Mouse (Mus musculus): Measurements from ENCODE around the gene Kifc3.

The Kifc3 gene

DNA sequence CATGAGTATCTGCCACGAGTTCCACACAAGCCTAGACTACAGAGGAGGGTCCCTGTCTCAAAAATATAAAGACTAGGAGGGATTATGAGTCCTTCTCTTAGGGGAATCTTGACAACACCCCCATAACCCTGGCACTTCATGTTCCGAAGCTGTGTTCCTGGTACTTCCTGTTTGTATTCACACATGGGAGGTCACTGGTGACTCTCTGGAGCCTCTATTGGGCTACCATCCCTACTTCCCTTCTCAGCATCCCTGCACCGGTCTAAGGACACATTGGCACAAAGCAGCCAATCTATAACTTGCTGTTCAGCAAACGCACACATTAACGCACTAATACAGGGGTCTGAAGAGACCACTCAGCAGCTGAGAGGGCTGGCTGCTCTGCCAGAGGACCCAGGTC lies 70.6 kb downstream of the Kifc3 start:
- DNase-seq, result no peak

DNA sequence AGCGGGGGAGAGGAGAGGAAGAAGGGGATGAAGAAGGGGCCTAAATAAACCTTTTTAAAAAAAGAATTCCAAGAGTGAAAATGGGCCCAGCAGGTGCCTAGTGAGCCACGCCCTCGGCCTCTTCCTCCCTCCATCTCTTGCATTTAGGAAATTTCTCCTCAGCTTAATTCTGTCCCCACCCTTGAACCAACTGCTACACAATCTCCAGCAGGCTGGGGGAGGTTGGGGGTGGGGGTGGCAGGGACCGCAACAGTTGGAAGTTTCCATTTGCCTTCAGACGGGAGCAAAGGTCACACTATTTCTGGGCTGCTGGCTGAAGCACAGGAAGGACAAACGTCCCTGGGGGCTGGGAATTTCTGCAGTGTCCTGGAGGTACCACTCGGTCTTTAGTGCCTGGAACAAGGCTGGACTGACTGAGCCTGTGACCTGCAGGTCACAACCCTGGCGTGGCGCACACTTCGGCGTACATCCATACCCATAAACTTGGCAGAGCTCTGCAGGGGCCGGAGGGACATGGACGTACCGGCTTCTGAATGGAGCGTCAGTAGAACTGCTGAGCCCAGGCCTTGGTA lies 71.6 kb downstream of the Kifc3 start:
- DNase-seq, result peak; percentile 83

DNA sequence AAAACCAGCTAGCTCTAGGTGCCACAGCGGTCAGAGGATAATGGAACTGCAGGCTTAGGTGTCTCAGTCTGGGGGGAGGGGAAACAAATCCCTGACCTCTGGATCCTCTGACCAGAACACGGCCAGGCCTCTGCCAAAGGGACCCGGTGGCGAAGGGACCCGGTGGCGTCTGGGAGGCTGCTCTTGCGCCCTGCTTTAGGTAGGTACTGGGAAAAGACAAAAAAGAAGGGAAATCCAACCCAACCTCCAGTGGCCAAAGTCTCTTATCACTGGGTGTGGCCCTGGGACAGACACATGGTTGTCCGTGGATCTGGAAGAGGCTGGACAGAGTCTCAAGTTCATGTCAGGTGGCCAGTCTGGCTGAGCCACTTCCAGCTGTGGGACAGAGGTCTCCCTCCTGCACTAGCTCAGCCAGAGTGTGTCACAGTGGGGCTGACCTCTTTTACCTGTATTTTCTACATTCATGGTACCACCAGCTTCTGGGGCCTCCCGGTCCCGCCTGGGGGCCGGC lies 73.8 kb downstream of the Kifc3 start:
- DNase-seq, result no peak

DNA sequence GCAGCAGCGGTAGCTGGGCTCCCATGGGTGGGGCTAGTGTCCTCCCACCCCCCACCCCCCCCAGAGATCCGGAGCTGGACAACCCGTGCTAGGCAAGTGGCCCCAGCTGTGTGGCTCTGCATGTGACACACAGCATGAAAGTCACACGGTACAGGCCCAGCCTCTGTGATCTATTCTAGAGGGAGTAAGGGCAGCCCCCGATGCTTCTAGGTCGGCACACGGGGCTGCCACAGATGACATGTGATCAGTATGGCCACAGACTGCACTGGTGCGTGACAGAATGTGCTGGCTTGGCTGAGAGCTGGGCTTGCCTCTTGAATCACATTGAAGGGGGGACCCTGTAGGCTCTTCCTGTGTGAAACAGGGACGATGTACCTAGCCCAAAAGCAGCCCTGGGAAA lies 75.0 kb downstream of the Kifc3 start:
- DNase-seq, result peak; percentile 49

DNA sequence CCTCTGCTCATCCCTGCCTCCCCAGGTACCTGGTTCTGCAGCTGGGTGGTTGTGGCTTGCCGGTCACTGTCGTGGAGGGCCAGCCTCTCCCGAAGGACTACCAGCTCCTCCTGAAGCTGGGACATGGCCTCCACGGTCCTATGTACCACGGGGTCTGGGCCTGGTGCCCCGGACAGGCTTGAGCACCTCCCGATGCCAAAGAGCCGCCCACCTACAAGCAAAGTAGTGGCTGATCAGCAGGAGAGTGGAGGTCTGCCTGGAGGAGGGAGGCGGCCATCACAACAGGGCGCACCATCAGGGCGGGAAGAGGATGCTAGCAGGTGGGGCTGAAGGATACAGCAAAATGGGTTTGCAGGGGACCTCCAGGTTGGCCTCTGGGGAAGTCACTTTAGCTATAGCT lies 76.1 kb downstream of the Kifc3 start:
- no peak for DNase-seq

DNA sequence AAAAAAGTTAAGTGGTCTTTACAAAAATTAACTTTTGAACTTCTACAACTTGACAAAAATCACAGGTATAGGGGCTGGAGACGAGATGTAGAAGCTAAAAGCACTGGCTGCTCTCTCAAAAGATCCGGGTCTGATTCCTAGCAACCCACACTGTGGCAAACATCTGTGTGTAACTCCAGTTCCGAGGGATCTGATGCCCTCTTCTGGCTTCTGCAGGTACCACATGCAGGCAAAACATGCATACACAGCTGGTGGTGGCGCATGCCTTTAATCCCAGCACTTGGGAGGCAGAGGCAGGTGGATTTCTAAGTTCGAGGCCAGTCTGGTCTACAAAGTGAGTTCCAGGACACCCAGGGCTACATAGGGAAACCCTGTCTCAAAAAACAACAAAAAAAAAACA lies 79.2 kb downstream of the Kifc3 start:
- no peak for DNase-seq

DNA sequence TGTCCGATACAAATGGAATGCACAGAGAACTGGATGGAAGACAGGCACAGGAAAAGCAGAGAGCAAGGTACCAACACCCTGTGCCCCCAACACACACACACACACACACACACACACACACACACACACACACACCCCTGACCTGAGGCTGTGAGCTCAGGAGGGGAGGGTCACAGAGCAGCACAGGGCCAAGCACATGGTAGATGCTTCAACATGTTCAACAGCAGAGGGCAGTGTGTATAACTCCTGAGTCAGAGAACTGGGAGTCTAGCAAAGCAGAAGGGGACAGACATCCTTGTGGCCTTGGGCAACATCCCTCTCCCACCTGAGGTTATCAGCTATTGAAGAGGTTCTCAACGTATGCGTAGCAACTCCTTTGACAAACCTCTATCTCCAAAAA lies 88.9 kb downstream of the Kifc3 start:
- no peak for DNase-seq

DNA sequence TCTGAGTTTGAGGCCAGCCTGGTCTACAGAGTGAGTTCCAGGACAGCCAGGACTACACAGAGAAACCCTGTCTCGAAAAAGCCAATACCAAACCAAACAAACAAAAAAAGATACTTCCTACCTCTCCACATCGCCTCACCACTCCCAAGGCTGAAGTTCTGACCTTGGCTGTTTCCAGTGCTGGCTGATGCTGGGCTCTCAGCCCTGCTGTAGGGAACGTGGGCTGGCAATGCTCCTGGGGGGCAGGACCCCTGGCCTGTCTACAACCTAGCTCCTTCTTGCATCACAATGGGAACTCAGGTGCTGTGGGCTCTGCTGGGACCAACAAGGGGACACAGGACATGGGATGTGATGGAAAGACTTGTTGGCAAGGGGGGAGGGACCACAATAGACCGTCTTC lies 89.5 kb downstream of the Kifc3 start:
- DNase-seq, result no peak

DNA sequence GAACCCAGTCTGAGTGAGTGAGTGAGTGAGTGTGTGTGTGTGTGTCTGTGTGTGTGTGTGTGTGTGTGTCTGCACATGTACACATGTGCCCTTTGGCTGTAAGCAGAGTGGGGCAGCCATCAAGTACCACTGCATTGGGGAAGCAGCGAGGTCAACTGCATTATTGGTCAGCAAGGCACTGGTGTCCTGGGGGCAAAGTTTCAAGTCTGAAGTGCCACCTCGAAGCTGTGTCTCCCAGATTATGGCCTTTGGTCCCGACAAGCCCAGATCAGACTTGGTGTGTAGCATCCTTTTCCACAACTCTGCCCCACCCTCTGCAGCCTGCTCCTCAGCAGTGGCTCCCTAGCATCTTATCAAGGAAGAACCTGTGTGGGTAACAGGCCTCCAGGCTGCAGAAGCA lies 90.0 kb downstream of the Kifc3 start:
- no peak for DNase-seq

DNA sequence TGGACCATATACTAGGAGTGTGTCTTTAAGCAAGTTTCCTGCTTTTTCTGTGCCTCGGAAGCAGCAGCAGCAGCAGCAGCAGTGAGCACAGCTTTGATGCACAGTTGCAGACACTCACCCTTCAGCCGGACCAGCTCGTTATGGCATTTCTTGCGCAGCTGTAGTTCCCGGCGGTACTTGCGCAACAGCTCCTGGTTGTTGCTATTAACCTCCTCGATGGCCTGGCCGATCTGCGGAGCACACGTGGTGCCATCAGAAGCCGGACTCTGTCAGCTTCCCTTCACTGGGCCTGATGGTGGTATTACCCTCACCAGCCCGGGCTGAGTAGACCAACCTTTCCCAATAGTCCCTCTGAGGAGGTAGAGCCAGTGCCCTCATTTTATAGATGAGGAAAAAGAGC lies 95.3 kb downstream of the Kifc3 start:
- DNase-seq, result no peak

DNA sequence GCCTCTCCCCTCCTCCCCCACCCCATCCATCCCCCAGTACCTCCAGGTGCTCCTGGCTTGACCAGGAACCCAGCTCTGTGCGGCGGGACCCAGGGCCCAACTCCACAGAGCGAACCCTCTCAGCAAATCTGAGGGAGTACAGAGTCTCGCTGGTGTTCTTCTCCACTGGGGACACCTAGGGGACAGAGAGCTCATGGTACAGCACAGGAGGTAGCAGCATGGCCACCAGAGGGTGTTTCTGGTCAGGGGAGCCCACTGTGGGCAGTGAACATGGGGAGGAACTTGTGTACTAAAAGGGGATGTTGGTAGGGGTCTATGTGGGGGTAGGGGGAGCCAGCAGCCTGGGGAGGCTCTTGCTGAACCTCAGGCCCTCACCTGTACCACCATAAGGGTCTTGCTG lies 100.6 kb downstream of the Kifc3 start:
- DNase-seq, result no peak

DNA sequence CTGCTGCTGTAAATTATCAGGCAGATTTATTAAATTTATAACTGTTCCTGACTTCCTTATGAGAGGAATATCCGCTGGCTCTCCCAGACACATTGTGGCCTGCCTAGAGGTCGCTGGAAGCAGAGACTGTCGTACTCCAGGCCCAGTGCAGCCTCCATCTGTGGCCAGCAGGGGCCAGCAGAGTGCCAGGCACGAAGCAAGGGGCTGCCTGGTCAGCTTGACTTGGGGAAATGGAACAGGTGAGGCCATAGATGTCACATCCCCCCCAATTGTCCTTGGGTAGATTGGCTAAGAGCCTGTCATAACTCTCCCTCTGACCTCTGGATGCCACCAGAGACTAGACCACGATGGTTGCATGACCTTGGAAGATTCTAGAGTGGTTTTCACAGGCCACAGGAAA lies 103.6 kb downstream of the Kifc3 start:
- DNase-seq, result peak; percentile 65

DNA sequence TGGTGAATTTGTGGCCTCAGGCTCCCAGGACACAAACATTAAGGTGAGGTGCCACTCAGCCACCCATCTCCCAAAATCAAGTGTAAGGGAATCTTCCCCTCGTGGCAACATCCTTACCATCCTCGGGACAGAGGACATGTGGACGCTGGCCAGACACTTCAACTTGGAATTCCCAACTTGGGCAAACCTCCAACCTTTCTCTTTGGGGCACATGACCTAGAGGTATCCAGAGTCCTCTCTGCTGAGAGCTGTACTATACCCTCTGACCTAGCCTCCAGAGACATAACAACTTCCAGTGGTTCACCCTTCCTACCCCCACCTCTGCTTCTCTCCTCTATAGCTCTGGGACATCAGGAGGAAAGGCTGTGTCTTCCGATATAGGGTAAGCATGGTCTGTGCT lies 109.0 kb downstream of the Kifc3 start:
- peak; percentile 86 for DNase-seq

DNA sequence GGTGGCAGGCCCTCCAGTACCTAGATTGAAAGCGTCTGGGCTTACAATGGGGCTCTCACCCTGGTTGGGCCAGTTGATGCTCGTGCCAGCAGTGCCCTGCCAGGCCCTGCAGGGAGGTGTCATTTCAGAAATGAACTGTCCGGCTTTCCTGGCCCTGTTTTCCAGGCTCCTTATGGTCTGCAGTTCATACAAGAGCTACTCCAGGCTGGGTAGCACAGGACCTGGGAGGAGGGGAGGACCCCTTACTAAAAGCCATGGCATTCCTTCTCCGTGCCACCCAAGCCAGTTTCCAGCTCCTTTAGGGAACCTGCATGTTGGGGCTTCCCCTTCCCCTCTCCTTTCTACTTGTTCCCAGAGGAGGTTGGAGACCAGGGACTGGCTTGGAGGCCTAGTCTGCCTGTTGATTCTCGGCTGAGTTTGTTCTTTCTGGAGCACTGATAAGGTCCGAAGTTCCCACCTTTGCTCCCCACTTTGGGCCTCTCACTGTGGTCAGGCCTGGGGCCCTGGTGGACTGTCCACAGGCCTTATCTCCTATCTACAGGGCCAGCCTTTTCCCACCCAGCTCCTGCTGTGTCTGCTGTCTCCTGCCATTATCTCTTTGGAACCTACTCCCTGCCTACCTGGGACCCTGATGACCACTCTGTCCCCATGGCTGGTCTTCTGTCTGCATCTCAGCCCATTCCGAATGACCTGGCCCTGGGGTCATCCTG lies 117.0 kb downstream of the Kifc3 start:
- DNase-seq, result no peak

DNA sequence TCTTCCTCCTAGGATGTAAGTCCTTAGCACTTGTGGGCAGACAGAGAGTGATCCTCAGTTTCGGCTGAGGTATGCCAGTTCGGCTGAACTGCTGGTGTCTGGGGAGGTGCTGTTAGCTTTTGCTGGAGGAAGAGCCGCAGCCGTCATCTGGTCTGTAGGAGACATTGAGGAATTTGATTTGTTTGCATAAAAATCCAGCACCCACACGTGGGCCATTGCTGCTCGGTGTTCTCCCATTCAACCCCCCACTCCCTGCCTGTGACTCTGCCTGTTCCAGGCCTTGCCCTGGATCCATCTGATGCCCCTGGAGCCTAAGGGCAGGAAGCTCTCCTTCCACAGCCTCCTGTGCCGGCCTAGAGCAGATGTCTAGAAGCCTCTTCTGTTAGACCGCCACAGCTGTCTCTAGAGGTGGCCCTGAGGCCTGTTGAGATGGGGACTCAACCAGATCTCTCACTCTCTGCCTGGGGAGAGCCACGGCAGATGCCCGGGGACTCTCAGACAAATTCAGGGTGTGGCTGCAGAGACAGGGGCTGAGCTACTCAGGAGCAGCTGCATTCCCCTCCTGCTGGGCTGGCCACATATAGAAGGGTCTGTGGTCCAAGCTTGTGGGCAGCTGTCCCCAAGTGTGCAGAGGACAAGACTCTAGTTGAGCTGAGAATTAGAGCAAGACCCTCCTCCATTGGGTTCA lies 117.7 kb downstream of the Kifc3 start:
- DNase-seq, result no peak

DNA sequence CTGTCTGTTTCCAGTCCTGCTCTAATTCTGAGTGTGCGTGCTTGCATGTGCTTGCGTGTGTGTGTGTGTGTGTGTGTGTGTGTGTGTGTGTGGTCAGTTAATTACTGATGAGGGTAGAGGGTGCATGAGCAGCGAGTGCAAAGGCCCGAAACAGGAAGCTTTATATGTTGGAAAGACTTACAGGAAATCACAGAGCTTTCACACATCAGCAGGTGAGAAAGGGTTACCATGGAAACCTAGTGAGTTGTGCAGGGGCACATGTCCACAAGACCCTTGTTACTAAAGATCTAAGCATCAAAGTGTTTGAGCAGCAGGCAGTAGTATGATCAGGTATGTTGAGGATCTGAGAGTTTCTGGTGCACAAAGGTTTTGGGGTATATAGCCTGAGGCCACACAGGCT lies 118.4 kb downstream of the Kifc3 start:
- DNase-seq, result no peak

DNA sequence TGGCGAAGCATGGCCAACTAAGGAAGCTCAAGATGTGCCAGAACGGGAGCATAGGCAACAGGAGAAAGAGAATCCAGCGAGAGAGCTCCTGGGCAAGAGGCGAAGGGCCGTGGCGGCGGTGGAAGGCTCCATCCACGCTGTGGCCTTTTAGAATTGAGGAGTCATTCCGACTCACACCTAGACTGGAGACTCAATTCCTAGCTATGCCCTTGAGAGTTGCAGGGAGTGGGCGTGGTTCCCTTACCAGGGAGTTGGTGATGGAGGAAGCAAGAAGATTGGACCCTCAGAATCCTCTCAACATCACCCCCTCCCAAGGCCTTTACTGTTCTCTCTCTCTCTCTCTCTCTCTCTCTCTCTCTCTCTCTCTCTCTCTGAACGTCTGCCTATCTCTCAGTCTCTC lies 121.0 kb downstream of the Kifc3 start:
- no peak for DNase-seq

DNA sequence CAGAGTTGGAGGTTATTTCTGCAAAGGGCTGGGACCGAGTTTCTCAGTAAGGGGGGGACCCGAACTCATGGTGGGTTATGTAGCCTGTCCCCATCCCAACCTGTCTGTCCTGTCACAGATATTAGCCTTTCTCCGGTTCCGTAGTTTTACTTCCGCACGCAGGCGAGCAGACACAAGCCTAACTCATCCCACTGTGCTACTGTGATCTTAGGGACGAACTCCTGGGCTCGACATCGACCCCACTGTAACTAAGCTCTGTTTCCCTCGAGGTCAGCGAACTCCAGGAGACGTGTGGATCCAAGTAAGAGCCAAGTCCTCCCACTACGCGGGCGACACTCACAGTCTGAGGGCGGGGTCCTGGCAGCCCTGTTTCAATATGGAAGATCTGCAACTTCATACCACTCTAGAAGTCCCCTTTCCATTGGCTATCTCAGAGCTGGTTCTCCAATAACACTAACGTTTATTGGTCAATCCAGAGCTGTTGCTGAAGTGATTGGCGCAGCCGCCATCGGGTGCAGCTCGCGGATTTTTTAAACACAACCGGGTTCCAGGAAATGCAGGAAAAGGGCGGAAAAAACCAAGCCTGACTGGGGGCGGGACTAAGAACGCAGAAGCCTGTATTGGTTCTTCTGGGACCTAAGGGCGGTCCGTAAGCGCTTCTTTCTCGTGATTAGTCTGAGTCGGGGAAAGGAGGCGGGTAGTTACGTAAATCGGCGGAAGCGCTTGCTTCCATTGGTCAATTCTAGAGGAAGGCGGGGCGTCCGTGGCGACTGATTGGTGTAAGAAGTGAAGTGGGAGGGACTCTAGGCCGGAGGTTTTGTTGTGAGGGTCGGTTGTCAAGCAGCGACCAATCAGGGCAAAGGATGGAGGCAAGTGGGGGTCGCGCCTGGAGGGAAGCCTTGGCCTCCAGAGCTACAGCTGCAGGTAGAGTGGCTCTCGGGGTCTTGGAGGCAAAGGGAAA lies 122.0 kb downstream of the Kifc3 start, which contains the start of gene Katnb1:
TSS of gene Katnb1 (plus strand) at position 806 of the 961 bp plus-strand sequence.
- DNase-seq, result peak; percentile 100

DNA sequence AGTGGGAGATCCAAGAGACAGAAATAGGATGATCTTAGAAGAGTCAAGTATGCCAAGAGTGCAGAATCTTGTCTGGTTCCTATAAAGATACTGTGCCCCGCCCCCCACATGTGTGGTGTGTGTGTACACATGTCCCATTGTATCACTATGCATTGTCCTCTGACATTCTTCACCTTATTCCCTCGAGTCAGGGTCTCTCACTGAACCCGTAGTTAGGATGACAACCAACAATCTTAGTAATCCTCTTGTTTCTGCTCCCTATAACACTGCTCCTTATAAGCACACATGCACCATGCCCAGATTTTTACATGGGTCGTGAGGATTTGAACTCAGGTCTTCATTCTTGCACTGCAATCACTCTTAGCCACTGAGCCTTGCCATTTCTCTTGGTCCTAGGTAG lies 123.3 kb downstream of the Kifc3 start:
- DNase-seq, result no peak

DNA sequence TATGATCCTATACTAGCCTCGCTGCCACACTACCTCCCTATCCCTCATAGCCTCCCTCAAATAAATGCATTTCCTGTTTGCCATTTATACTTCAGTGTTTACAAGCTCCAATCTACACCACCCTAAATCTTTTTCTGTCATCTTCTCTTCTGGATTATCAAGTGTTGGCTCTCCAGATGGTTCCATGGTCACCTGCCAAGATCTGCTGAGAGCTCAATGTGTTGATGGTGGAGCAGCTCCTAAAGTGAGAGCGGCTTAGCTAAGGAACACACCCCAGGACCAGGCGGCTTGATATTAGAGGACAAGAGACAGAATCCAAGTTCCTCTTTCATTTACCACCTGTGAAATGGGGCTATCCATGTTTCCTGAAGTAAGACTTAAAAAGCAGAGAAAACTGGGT lies 124.6 kb downstream of the Kifc3 start:
- no peak for DNase-seq

DNA sequence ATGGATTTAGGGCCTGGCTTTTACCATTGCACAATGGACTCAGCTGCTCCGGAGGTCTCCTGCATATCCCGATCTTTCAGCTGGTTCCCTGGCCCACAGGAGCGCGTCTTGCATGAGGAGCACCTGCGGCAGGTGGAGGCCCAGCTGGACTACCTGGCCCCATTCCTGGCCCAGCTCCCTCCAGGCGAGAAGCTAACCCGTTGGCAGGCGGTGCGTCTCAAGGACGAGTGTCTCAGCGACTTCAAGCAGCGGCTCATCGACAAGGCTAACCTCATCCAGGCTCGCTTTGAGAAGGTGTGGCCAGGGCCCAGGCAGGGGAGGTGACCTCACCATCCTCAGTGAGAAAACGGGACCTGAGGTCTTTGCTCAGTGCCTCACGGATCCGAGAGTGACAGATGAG lies 126.5 kb downstream of the Kifc3 start:
- DNase-seq, result no peak

DNA sequence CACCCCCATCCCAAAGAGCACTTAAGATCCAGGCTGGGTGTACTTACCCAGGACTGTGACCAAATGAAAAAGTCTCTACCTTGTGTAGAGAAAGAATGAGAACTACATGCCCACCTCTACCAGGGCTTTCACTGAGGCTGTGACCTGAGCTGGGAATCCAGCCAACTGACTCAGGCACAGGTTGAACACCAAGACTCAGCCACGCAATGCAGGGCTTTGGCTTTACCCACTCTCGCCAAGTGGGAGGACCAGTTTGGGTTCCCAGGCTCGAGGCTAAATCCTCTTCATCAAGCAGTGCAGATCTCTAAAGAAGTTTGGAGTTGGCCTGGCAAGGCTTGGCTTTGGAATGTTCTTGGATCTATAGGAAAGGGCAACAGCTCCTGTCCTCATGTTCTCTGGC lies 127.1 kb downstream of the Kifc3 start:
- no peak for DNase-seq

DNA sequence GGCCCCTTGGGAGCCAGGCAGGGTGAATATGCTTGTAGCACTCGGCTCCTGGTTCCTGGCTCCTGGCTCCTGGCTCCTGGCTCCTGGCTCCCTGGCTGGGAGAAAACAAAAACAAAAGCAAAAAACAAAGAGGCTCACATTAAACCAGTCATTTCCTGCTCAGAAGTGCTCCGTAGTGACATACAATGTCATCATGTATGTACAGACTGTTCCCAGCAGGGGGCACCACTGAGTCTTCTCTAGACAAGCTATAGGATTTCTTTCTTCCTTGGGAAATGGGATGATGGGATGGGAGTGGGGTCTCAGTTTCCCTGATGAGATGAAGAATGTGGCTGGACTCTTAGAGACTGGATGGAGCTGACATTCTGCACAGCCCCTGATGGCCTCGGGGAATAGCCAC lies 135.0 kb downstream of the Kifc3 start:
- DNase-seq, result peak; percentile 40

Data from kidney, adult 11 months (tissue).